Mouse (Mus musculus) liver, postnatal 0 days (tissue): Measurements from ENCODE around the gene Slc35e4. TPM values are rescaled to one million over a fixed set of nuclear protein-coding genes. Genes with fewer than 3 reads are reported as not detected.
"Not testable (repeated sequence)": the region's sequence is repeated elsewhere in the genome, so short reads cannot be mapped to it uniquely, and the experiment has no call there.

ENCODE experiments used
- ATAC-seq: fragments of 200-750 bp; cut with Nextera tagmentation; 2 replicates; pipeline ENCODE4 v1.8.0; 2017; ENCODE audit warnings: mild to moderate bottlenecking, moderate library complexity
- DNase-seq: peaks from one replicate; pipeline ENCODE4 v3.0.0-alpha.2; 2016
- H3K27ac ChIP-seq: fragments of 300-500 bp; sonication (generic); 2 replicates; pipeline ENCODE4 v1.5.1; 2014; ENCODE audit warnings: antibody characterized with exemption, moderate library complexity, mild to moderate bottlenecking, low read depth
- H3K27me3 ChIP-seq: fragments of 300-500 bp; sonication (generic); 2 replicates; pipeline ENCODE4 v1.6.1; 2014; ENCODE audit warnings: low read length, control low read depth, mixed read lengths; ENCODE audit not compliant: insufficient read depth
- H3K36me3 ChIP-seq: fragments of 300-500 bp; sonication (generic); replicated peaks from 2 replicates; pipeline ENCODE4 v1.6.1; 2014; ENCODE audit warnings: mild to moderate bottlenecking, control low read depth, low read length, moderate library complexity, mixed read lengths; ENCODE audit not compliant: insufficient read depth
- H3K4me1 ChIP-seq: fragments of 300-500 bp; sonication (generic); 2 replicates; pipeline ENCODE4 v1.6.1; 2014; ENCODE audit warnings: antibody characterized with exemption, mild to moderate bottlenecking, control low read depth; ENCODE audit not compliant: insufficient read depth
- H3K4me2 ChIP-seq: fragments of 300-500 bp; sonication (generic); 2 replicates; pipeline ENCODE4 v1.6.1; 2014; ENCODE audit warnings: low read depth, mild to moderate bottlenecking, low read length, moderate library complexity, mixed read lengths
- H3K4me3 ChIP-seq: fragments of 300-500 bp; sonication (generic); 2 replicates; pipeline ENCODE4 v1.5.1; 2014; ENCODE audit warnings: low read depth, low read length
- H3K9ac ChIP-seq: fragments of 300-500 bp; sonication (generic); replicated peaks from 2 replicates; pipeline ENCODE4 v1.6.1; 2014; ENCODE audit warnings: mild to moderate bottlenecking, moderate library complexity
- H3K9me3 ChIP-seq: fragments of 300-500 bp; sonication (generic); 2 replicates; pipeline ENCODE4 v1.6.1; 2016; ENCODE audit warnings: mild to moderate bottlenecking, control low read depth, low read length, mixed read lengths
- CTCF ChIP-seq: sonication (generic); IDR thresholded peaks from 2 replicates; pipeline ENCODE4 v1.5.1; 2016; ENCODE audit warnings: antibody characterized with exemption, low read depth
- EP300 ChIP-seq: IDR thresholded peaks from 2 replicates; pipeline ENCODE4 v1.6.1; 2016; ENCODE audit warnings: antibody characterized with exemption, low read depth, mild to moderate bottlenecking
- WGBS: fragments of 180-500 bp; shearing (Covaris S2); extraction: QIAGEN DNeasy Blood & Tissue Kit; methylation state at CpG from one replicate; pipeline ENCODE4 v1.1.7; 2014; ENCODE audit not compliant: insufficient replicate concordance; 5-methylcytosine and 5-hydroxymethylcytosine counted together
- polyA plus RNA-seq: library from polyadenylated mRNA; unstranded; fragments of >200 nt; fragmentation: Nextera tagmentation; extraction: Ambion mirVana; gene quantifications from 2 replicates; pipeline ENCODE4 v1.2.1, GENCODE M21; 2015

Gene Slc35e4
- polyA plus RNA-seq, 1 experiment from 2014 or later = 0.46 TPM

- Histone ChIP-seq H3K36me3 (peaks cover 40% of the 10 kb centered on the region), H3K9me3 (no peaks in the 10 kb centered on the region), H3K9ac (no peak overlapping the region), H3K27ac (no peak overlapping the region), H3K4me2 (no peak overlapping the region), H3K4me3 (no peak overlapping the region), H3K27me3 (no peaks in the 10 kb centered on the region), H3K4me1 (no peaks in the 10 kb centered on the region)
- DNase-seq (peak; percentile 45), ATAC-seq (no peak)
- TF ChIP-seq EP300 (no peak), CTCF (peak; percentile 81)
- WGBS = 33% methylated on average over 8 of the region's 8 CpGs
Observed at GRCm38 (mm10) chr11:3921281-3921850, 6.9 kb upstream of the Slc35e4 start.

DNA sequence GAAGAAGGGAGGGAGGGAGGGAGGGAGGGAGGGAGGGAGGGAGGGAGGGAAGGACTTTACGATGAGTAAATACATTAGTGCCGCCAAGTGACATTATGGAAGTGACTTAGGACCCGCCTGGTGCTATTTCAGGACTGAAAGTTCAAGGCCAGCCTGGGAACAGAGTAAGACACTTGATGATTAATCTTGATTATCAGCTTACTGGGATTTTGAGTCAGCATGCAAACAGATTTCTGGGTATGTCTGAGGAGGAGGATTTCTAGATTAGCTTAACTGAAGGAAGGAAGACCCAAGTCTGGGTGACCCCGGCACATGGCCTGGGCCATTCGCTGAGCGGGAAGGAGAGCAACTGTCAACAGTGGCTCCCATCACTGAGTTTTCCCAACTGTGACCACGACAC lies 6.0 kb upstream of the Slc35e4 start:
- Histone ChIP-seq H3K27ac (no peak overlapping the region), H3K9ac (no peak overlapping the region), H3K4me1 (no peaks in the 10 kb centered on the region), H3K27me3 (no peaks in the 10 kb centered on the region), H3K36me3 (peaks cover 32% of the 10 kb centered on the region), H3K4me3 (no peak overlapping the region), H3K9me3 (no peaks in the 10 kb centered on the region), H3K4me2 (no peak overlapping the region)
- DNase-seq = no peak
- 79% methylated on average over 7 of the region's 7 CpGs for WGBS
- TF ChIP-seq CTCF (no peak), EP300 (no peak)
- ATAC-seq = no peak

DNA sequence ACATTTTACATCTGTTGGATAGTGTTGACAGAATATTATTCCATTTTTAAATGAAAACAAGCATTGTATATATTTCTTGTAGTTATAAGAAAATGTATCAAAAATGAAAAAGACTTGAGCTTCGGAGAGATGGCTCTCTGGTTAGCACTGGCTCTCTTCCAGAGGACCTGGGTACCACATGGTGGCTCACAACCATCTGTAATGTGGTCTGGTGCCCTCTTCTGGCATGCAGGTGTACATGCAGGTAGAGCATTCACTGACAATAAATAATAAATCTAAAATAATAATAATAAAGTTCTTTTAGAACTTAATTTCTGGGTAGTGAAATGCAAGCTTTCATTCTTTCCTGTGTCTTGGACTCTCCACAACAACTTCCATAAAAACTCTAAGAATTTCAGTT lies 4.3 kb upstream of the Slc35e4 start:
- 48% methylated on average over 1 of the region's 1 CpGs for WGBS
- H3K27ac ChIP-seq = no peak overlapping the region
- no peak overlapping the region for H3K4me2 ChIP-seq
- no peaks in the 10 kb centered on the region for H3K9me3 ChIP-seq
- DNase-seq = no peak
- no peak for ATAC-seq
- H3K4me3 ChIP-seq = no peak overlapping the region
- peaks cover 7% of the 10 kb centered on the region for H3K27me3 ChIP-seq
- H3K9ac ChIP-seq = no peak overlapping the region
- H3K4me1 ChIP-seq = peaks cover 7% of the 10 kb centered on the region
- H3K36me3 ChIP-seq = peaks cover 21% of the 10 kb centered on the region
- peak; percentile 56 for TF ChIP-seq CTCF
- no peak for TF ChIP-seq EP300

DNA sequence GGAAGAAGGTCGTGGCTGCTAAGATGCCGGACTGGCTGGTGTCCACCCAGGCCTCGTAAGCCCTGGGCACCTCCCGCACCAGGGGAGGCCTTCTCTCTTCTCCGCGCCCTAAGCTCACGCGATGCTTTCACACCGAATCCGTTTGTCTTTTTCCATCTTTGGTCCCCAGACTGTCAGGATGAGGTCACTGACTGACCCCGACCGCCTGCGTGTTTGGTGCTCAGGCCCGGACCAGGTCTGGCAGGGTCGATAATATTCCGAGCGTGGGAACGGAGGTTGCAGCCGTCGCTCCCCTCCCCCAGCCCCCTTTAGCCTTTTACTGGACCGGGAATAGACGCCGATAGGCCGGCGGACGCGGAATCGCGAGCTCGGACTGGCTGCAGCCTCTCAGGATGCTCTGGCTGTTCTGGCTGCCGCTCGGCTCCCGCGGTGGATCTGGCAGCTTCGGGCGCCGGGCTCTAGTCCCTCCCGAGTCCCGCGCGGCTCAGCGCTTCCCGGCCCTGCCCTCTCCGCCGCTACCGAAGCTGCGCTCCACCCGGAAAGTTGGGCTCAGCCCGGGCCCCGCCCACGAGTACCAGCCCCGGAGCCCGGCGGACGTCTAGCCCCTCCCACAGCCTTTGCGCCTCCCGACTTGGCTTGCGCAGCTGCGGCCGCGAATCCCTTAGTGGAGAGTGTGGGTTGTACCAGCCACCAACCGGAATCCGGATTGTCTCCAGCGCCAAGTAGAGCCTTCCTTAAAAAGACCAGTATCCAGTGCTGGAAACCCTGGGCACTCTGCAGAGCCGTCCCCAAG lies 952 bp downstream of the Slc35e4 start:
- Histone ChIP-seq H3K9ac (peak overlapping the region; percentile 41), H3K36me3 (no peaks in the 10 kb centered on the region), H3K9me3 (no peaks in the 10 kb centered on the region), H3K27me3 (peaks cover 26% of the 10 kb centered on the region), H3K4me2 (peak overlapping the region; percentile 84), H3K27ac (0 out of 2 replicates have a peak overlapping the region, but pooled peaks have one; percentile 22), H3K4me1 (peaks cover 17% of the 10 kb centered on the region), H3K4me3 (peak overlapping the region; percentile 59)
- ATAC-seq = peak; percentile 71
- peak; percentile 81 for DNase-seq
- TF ChIP-seq CTCF (no peak), EP300 (no peak)
- under 1% methylated on average over 65 of the region's 65 CpGs for WGBS

- H3K4me3 ChIP-seq = peak overlapping the region; percentile 59
- no peak for ATAC-seq
- H3K4me1 ChIP-seq = peaks cover 17% of the 10 kb centered on the region
- no peak for DNase-seq
- no peaks in the 10 kb centered on the region for H3K36me3 ChIP-seq
- H3K9me3 ChIP-seq = no peaks in the 10 kb centered on the region
- H3K9ac ChIP-seq = peak overlapping the region; percentile 41
- peaks cover 26% of the 10 kb centered on the region for H3K27me3 ChIP-seq
- TF ChIP-seq CTCF (peak; percentile 14; the same call in 1 of the 2 replicates), EP300 (no peak)
- WGBS = 9% methylated on average over 16 of the region's 16 CpGs
- no peak overlapping the region for H3K27ac ChIP-seq
- peak overlapping the region; percentile 84 for H3K4me2 ChIP-seq
Observed at GRCm38 (mm10) chr11:3912875-3913271, 1.6 kb downstream of the Slc35e4 start.

GRCm38 (mm10) chr11:3912100-3912874 lies 2.2 kb downstream of the Slc35e4 start:
- peak overlapping the region; percentile 84; the same call in 1 of the 2 replicates for H3K4me2 ChIP-seq
- H3K27ac ChIP-seq = no peak overlapping the region
- peak overlapping the region; percentile 59; the same call in 1 of the 2 replicates for H3K4me3 ChIP-seq
- peaks cover 17% of the 10 kb centered on the region for H3K4me1 ChIP-seq
- TF ChIP-seq EP300 (no peak), CTCF (no peak)
- H3K9me3 ChIP-seq = no peaks in the 10 kb centered on the region
- DNase-seq = no peak
- peaks cover 26% of the 10 kb centered on the region for H3K27me3 ChIP-seq
- ATAC-seq = no peak
- H3K36me3 ChIP-seq = no peaks in the 10 kb centered on the region
- WGBS = 34% methylated on average over 19 of the region's 19 CpGs
- H3K9ac ChIP-seq = no peak overlapping the region

DNA sequence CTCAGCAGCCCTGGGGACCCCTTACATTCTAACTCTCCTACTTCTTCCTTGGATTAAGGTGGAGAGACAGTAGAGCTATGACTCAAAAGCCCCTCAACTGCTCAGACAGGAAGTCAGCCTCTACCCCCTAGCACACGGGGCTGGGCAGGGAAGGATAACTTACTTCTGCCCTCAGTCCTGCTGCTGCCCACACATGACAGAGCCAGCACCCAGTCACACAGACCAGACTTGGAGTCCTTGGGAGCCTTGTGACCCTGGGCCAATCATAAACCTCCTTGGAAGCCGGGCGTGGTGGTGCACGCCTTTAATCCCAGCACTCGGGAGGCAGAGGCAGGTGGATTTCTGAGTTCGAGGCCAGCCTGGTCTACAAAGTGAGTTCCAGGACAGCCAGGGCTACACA lies 3.0 kb downstream of the Slc35e4 start:
- not testable (repeated sequence) for H3K36me3 ChIP-seq, ATAC-seq, DNase-seq, H3K4me2 ChIP-seq, H3K9me3 ChIP-seq, H3K27ac ChIP-seq, H3K4me3 ChIP-seq, H3K9ac ChIP-seq
- Histone ChIP-seq H3K4me1 (peaks cover 17% of the 10 kb centered on the region), H3K27me3 (peaks cover 26% of the 10 kb centered on the region)
- WGBS = 80% methylated on average over 5 of the region's 6 CpGs
